Mouse (Mus musculus): Measurements from ENCODE around the gene C2cd3. TPM values are rescaled to one million over a fixed set of nuclear protein-coding genes. Genes with fewer than 3 reads are reported as not detected.

C2cd3 gene
- total and polyA plus RNA-seq, 3 experiments, result 8.5 to 23.5 TPM; not detected in 1

- TF ChIP-seq RAD21 (IDR thresholded peaks at IDR 0.05; ENCODE audit: low read depth, low read length), result peak; percentile 65
- peak; percentile 88 for TF ChIP-seq SMC3 (IDR thresholded peaks at IDR 0.05; ENCODE audit: low read depth, low read length)
- no peak for TF ChIP-seq KAT2A (conservative IDR thresholded peaks at IDR 0.05; ENCODE audit: low read depth, low read length)
- TF ChIP-seq MEF2A (IDR thresholded peaks at IDR 0.05; ENCODE audit: extremely low read depth, insufficient replicate concordance, low read depth, low read length, poor library complexity, severe bottlenecking), result no peak
- TF ChIP-seq GATA1 (IDR thresholded peaks at IDR 0.05; ENCODE audit: low read depth, low read length), result no peak
- TF ChIP-seq ZC3H11A (IDR thresholded peaks at IDR 0.05; ENCODE audit: low read depth, low read length), result peak; percentile 56
- TF ChIP-seq CTCF (IDR thresholded peaks at IDR 0.05 in 2 of 3, conservative IDR thresholded peaks at IDR 0.05 in 1 of 3; ENCODE audit: control insufficient read depth in 1 of 3, insufficient read depth in 1 of 3, low read depth in 2 of 3, low read length in 3 of 3, poor library complexity in 1 of 3, severe bottlenecking in 1 of 3), result peak; percentile 56 to 98 (median 74)
- no peak for TF ChIP-seq NELFE (IDR thresholded peaks at IDR 0.05; ENCODE audit: low read depth, low read length)
- no peak for TF ChIP-seq BHLHE40 (IDR thresholded peaks at IDR 0.05; ENCODE audit: borderline replicate concordance, low read depth, low read length)
- no peak overlapping the region for H3K27ac ChIP-seq (ENCODE audit: control insufficient read depth, low read depth, low read length)
- DNase-seq (ENCODE audit: low read depth, low spot score), result peak; percentile 70
These were observed 57.1 kb downstream of the C2cd3 start for GRCm38 (mm10) chr7:100429102-100429501.

GRCm38 (mm10) chr7:100429911-100430310 is 57.9 kb downstream of the C2cd3 start:
- peak; percentile 17 for DNase-seq (ENCODE audit: low read depth, low spot score)
- Histone ChIP-seq H3K36me3 (ENCODE audit: control insufficient read depth in 1 of 2, insufficient read depth in 2 of 2, low read length in 2 of 2) (peaks cover 0 to 2% of the 10 kb centered on the region in 2 experiments; a peak in 2 of 4 replicates), H3K4me1 (ENCODE audit: control insufficient read depth in 1 of 2, insufficient read depth in 2 of 2, low read length in 2 of 2) (no peaks in the 10 kb centered on the region), H3K27me3 (ENCODE audit: control insufficient read depth in 1 of 2, insufficient read depth in 2 of 2, low read length in 2 of 2) (no peaks in the 10 kb centered on the region), H3K27ac (ENCODE audit: control insufficient read depth, low read depth, low read length) (no peak overlapping the region), H3K9ac (ENCODE audit: control insufficient read depth, low read depth, low read length, poor library complexity, severe bottlenecking) (no peak overlapping the region), H3K79me2 (ENCODE audit: control insufficient read depth, insufficient read depth, low read length, poor library complexity) (no peaks in the 10 kb centered on the region), H3K4me3 (ENCODE audit: control insufficient read depth in 1 of 2, insufficient read depth in 1 of 2, low read depth in 2 of 2, low read length in 2 of 2) (no peak overlapping the region), H3K9me3 (replicated peaks; ENCODE audit: insufficient read depth, low read length) (no peaks in the 10 kb centered on the region)
- TF ChIP-seq SMC3 (IDR thresholded peaks at IDR 0.05; ENCODE audit: low read depth, low read length) (no peak), EP300 (IDR thresholded peaks at IDR 0.05; ENCODE audit: low read depth in 1 of 2, low read length in 2 of 2) (no peak), POLR2AphosphoS5 (IDR thresholded peaks at IDR 0.05; ENCODE audit: borderline replicate concordance, low read depth, low read length) (no peak), POLR2A (IDR thresholded peaks at IDR 0.05; ENCODE audit: control insufficient read depth in 1 of 2, insufficient read depth in 1 of 2, low read depth in 1 of 2, low read length in 2 of 2, poor library complexity in 1 of 2) (no peak), UBTF (IDR thresholded peaks at IDR 0.05; ENCODE audit: borderline replicate concordance, insufficient read depth, low read depth, low read length) (no peak), MYB (IDR thresholded peaks at IDR 0.05; ENCODE audit: low read depth, low read length) (no peak), MXI1 (IDR thresholded peaks at IDR 0.05; ENCODE audit: low read depth, low read length) (no peak), USF1 (IDR thresholded peaks at IDR 0.05; ENCODE audit: low read depth, low read length) (no peak), GATA1 (IDR thresholded peaks at IDR 0.05; ENCODE audit: low read depth, low read length) (no peak), MEF2A (IDR thresholded peaks at IDR 0.05; ENCODE audit: extremely low read depth, insufficient replicate concordance, low read depth, low read length, poor library complexity, severe bottlenecking) (no peak), CHD1 (IDR thresholded peaks at IDR 0.05; ENCODE audit: low read depth, low read length) (no peak), MAZ (IDR thresholded peaks at IDR 0.05; ENCODE audit: low read depth, low read length) (no peak), ZC3H11A (IDR thresholded peaks at IDR 0.05; ENCODE audit: low read depth, low read length) (no peak), SIN3A (IDR thresholded peaks at IDR 0.05; ENCODE audit: low read length) (no peak), ZKSCAN1 (IDR thresholded peaks at IDR 0.05; ENCODE audit: low read depth, low read length) (no peak), ETS1 (IDR thresholded peaks at IDR 0.05; ENCODE audit: low read depth, low read length) (no peak), GABPA (IDR thresholded peaks at IDR 0.05; ENCODE audit: low read depth, low read length) (no peak), ELF1 (IDR thresholded peaks at IDR 0.05; ENCODE audit: low read depth, low read length) (no peak), POLR2AphosphoS2 (IDR thresholded peaks at IDR 0.05; ENCODE audit: low read length) (no peak), KAT2A (conservative IDR thresholded peaks at IDR 0.05; ENCODE audit: low read depth, low read length) (no peak)

More at GRCm38 (mm10) chr7:100429102-100429501, 57.1 kb downstream of the C2cd3 start:
- Histone ChIP-seq H3K79me2 (ENCODE audit: control insufficient read depth, insufficient read depth, low read length, poor library complexity) (no peaks in the 10 kb centered on the region), H3K27me3 (ENCODE audit: control insufficient read depth in 1 of 2, insufficient read depth in 2 of 2, low read length in 2 of 2) (no peaks in the 10 kb centered on the region), H3K4me1 (ENCODE audit: control insufficient read depth in 1 of 2, insufficient read depth in 2 of 2, low read length in 2 of 2) (no peaks in the 10 kb centered on the region), H3K9ac (ENCODE audit: control insufficient read depth, low read depth, low read length, poor library complexity, severe bottlenecking) (no peak overlapping the region), H3K4me3 (ENCODE audit: control insufficient read depth in 1 of 2, insufficient read depth in 1 of 2, low read depth in 2 of 2, low read length in 2 of 2) (no peak overlapping the region), H3K9me3 (replicated peaks; ENCODE audit: insufficient read depth, low read length) (no peaks in the 10 kb centered on the region), H3K36me3 (ENCODE audit: control insufficient read depth in 1 of 2, insufficient read depth in 2 of 2, low read length in 2 of 2) (peaks cover 0 to 2% of the 10 kb centered on the region in 2 experiments; a peak in 2 of 4 replicates)
